Mouse (Mus musculus): Measurements from ENCODE around the gene Fbxo47.

Fbxo47 gene

DNA sequence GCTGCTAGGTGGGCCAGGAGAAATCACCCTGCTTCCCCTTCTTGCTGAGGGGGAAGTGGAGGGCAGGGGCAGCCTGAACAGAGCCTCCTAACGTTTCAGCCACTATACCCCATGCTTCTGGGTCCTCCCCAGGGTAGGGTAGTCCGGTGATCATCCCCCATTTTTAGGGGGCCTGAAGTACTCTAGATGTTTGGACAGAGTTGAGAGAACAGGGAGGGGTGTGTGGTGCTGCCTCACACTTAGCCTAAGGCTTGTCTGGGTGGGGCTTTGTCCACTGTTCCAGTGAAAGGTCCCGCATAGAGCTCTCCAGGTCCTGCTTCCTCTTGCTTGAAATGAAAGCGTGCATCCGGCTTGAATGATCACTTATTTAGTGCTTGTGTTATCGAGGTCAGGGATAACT lies 53.5 kb downstream of the Fbxo47 start:
- DNase-seq (ENCODE audit: low spot score) = no peak

DNA sequence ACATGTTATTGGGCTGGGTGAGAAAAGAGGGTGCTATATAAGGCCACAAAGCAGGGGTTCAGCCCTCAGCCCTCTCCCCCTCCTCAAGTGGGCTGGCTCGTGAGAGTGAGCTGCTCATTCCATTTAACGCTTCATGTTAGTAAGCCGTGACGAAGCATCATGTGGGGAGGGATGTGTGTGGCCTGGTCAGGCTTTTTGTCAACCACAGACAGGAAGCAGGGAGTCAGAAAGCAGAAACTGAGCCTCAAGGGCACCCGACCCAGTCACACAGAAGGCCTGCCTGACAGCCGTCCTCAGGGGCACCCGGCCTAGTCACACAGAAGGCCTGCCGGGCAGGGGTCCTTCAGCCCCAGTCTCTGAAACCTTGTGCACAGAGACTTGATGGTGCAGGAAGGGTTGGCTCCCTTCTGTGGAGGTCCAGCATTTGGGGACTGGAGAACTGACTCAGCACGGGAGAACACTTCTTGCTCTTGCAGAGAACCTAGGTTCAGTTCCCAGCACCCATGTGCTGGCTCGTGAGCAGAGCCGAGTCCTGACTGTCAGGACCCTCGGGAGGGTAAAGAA lies 54.0 kb downstream of the Fbxo47 start:
- no peak for DNase-seq (ENCODE audit: low spot score)

DNA sequence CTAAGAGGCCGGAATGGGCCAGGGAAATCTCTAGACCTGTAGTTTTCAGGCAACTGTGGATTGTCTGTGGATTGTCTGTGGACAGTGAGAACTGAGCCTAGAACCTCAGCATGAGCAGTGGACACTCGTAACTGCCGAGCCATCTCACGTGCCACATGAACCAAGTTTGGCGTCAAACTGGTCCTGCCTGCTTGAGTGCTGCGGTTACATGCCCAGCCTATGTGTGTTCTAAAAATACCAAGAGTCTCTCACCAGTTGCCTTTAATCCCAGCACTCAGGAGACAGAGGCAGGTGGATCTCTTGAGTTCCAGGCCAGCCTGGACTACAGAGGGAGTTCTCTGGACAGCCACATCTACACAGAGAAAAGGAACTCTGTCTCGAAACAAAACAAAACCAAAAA lies 54.6 kb downstream of the Fbxo47 start:
- DNase-seq (ENCODE audit: low spot score) = no peak

GRCm38 (mm10) chr11:97827654-97828053 lies 56.3 kb downstream of the Fbxo47 start:
- DNase-seq (ENCODE audit: low spot score) = no peak

DNA sequence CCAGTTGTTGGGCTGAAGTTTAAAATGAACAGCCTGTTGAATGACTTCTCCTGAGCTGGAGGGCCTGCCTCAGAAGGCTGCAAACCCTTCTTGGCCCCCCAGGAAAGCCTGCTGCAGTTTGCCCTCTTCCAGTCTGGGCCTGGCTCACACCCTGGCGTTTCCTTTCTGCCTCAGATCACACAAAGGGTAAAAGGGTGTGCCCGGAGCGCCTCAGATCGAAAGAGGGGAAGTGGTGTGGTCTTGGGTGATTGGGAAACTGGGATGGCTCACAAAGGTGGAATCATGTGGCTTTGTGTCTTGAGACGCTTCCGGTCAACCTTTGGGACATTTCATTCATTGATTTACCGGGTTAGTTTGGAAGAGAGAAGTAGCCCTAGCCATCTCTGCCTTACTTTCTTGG lies 57.5 kb downstream of the Fbxo47 start:
- peak; percentile 2 for DNase-seq (ENCODE audit: low spot score)

GRCm38 (mm10) chr11:97825971-97826370 lies 58.0 kb downstream of the Fbxo47 start:
- DNase-seq (ENCODE audit: low spot score) = no peak

DNA sequence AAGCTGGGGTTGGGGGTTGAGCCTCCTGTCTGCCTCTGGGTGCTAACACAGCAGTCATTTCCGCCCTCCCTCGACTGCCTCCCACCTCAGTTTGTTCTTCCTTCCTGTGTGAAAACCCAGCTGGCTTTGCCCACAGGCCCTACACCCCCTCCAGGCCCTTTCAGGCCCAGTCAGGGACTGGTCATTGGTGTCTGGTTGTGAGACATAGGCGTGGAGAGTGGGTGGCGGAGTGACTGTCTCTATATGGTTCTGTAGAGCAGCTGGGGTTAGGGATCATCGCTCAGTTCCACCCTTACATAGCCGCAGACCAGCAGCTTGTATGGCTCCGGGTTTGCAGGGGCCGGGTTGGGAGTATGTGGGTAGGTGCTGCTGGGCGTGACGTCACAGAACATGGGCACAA lies 58.7 kb downstream of the Fbxo47 start:
- no peak for DNase-seq (ENCODE audit: low spot score)

DNA sequence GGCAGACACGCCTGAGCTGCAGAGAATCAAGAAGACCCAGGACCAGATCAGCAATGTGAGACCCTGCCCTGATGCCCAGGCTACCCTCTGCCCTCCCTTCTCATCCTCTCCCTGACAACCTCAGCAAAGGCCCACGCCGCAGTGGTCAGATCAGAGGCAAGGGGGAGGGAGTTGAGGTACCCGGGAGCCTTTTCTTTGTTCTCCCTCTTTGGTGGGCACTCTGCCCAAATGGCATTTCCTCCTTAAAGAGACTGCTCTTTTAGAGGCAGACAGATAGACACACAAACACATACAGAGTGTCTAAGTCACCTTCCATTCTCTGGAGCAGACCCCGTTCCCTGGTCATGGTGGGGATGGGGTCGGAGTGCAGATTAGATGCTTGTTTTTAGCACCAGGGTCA lies 59.1 kb downstream of the Fbxo47 start:
- no peak for DNase-seq (ENCODE audit: low spot score)

GRCm38 (mm10) chr11:97824168-97824567 lies 59.8 kb downstream of the Fbxo47 start:
- DNase-seq (ENCODE audit: low spot score) = no peak

DNA sequence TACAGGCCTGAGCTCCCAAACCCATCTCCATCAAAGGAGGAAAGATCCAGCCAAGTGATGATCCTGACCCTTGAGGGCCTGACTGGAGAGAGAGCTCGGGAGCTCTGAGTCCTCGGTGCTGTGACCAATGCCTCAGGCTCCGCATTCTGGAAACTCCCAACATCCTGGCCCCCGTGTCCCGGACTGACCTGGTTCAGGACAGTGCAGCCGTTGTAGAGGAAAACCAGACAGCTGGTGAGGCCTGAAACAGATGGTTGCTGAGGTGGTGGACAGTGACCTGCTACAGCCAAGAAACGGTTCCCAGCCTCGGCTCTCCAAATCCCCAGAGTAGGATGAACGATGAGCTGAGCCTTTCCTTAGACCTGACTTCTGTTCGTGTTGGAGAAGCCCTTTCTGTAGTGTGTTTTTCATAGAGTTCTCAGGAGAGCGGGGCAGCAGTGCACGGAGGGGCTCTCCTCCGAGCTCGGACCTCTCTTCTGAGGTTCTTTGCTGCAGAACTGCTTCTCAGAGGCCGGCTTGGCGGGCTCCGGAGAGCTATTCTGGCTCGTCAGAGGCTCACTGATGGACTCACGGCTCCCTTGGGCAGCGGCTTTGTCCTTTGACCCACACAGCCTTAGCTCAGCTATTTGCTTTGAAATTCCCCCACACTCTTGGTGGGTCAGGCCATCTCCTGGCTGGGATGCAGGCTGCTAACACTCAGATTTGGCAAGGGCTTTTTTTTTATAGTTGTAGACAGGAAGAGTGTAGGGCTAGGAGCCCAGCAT lies 60.9 kb downstream of the Fbxo47 start:
- DNase-seq (ENCODE audit: low spot score) = no peak

GRCm38 (mm10) chr11:97821401-97822064 lies 62.4 kb downstream of the Fbxo47 start:
- no peak for DNase-seq (ENCODE audit: low spot score)

- no peak for DNase-seq (ENCODE audit: low spot score)
Measured at GRCm38 (mm10) chr11:97820840-97821239, 63.1 kb downstream of the Fbxo47 start.

DNA sequence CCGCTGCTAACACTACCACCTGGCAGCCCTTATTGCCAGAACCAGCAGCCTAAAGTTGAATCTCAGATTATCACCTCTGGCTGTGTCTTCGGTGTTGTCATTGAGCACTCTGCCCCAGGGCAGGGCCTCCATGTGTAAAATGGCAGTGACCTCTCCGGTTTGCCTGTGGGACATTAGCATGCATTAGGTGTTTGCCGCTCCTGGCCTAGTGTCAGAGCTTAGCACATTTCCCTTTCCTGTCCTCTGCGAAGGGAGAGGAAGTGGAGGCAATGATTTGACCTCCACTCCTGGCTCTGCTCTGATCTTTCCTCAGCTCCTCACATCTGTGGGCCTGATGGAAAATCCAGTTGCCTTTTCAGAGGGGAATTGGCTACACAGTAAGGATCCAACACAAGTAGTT lies 64.0 kb downstream of the Fbxo47 start:
- no peak for DNase-seq (ENCODE audit: low spot score)

DNA sequence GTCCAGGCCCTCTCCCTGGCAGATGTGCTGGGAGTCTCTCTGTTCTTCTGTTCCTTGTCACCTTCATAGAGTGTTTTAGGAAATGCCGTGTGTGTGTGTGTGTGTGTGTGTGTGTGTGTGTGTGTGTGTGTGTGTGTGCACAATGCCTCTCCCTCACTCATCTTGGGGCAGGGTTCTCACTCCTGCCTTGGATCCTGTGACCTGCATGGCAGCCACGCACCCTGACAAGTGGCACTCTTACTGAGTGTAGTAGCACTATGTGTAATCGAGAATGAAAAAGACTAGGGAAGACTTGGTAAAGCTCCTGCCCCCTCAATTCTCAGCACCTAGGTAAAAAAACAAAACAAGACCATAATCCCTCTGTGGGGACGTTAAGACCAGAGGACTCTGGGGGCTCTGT lies 64.9 kb downstream of the Fbxo47 start:
- DNase-seq (ENCODE audit: low spot score) = no peak

DNA sequence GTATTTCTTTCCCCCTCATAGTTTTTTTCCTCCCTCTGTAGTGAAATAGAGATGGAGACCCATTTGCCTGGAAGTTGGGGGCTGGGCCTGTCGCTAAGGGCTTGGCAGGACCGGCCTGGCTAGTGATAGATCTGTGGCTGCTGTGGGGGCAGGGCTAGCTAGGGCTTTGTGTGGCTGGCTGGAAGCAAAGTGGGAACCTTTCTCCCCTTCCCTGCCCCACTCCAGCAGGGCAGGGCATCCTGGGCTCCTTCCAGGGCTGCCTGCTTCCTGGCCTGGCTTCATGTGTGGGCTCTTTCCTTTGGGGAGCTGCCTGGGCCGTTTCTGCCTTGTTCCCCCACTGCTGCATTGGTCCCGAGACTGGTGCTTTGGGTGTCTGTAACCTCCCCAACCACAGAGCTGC lies 65.4 kb downstream of the Fbxo47 start:
- no peak for DNase-seq (ENCODE audit: low spot score)

- no peak for DNase-seq (ENCODE audit: low spot score)
Measured at GRCm38 (mm10) chr11:97818003-97818402, 66.0 kb downstream of the Fbxo47 start.

DNA sequence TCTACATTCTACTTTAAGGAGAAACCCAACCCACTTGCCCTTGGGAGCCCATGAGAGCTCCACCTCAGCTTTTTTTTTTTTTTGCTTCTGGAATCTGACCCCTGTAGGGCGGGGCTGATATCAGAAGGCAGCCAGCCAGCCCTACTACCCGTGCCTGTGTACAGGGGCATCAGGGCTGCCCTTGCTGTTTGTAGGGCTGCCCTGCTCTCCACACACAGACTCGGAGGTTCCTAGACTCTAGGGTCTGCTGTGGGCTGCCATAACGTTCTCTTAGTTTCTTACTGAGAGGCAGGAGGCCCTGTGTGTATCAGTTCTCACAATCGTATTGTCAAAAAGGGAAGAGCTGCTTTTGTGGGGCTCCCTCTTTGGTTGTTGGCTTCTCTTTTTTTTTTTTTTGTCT lies 66.6 kb downstream of the Fbxo47 start:
- no peak for DNase-seq (ENCODE audit: low spot score)

- no peak for DNase-seq (ENCODE audit: low spot score)
Measured at GRCm38 (mm10) chr11:97816916-97817315, 67.0 kb downstream of the Fbxo47 start.

DNA sequence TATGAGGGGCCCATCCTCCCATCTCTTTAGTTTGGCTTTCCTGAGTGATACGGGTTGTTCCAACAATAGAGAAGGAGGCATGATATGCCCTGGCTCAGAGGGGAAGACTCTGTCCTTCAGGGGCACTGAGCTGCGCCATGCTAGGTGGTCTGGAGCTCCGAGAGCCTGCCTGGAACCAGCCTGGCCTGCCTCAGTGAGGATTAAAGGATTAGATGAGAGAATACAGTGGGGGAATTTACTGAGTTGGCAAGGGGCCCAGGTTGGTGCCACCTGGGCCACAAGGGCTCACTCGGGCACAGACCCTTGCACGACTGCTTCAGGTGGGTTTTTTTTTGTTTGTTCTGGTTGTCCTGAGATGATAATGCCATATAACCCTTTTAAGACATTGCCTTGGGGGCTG lies 67.8 kb downstream of the Fbxo47 start:
- no peak for DNase-seq (ENCODE audit: low spot score)

- DNase-seq (ENCODE audit: low spot score) = no peak
Measured at GRCm38 (mm10) chr11:97815736-97816135, 68.2 kb downstream of the Fbxo47 start.

GRCm38 (mm10) chr11:97813746-97814515 lies 70.0 kb downstream of the Fbxo47 start:
- no peak for DNase-seq (ENCODE audit: low spot score)

GRCm38 (mm10) chr11:97813085-97813484 lies 70.9 kb downstream of the Fbxo47 start:
- no peak for DNase-seq (ENCODE audit: low spot score)

DNA sequence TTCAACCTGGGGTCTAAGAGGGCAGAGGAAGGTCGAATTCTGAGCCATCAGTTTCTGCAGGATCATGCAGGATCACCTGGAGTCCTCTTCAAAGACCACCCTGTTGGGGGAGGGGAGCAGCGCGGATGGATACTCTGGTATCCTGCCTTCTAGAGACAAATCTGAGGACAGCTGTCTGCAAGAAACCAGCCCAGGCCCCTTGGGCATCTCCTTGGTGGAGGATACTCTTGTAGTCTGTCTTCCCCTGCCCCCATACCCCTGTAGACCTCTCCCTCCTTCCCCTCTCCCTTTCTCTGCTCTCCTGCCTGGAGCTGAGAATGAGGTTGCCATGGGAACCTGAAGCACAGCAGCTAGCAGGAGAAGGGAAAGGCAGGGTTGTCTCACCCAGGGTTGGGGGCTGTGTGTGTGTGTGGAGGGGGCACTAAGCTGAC lies 71.4 kb downstream of the Fbxo47 start:
- DNase-seq (ENCODE audit: low spot score) = no peak
